Mouse (Mus musculus): Measurements from ENCODE around the gene Plekha1. TPM values are rescaled to one million over a fixed set of nuclear protein-coding genes. Genes with fewer than 3 reads are reported as not detected.

Plekha1 gene
- total RNA-seq, 2 experiments from 2014 or later, result 25.4 to 34.8 TPM

- DNase-seq, result no peak
These were observed 5.6 kb upstream of the Plekha1 start for GRCm38 (mm10) chr7:130859926-130860325.

GRCm38 (mm10) chr7:130860721-130861142 lies 4.8 kb upstream of the Plekha1 start:
- no peak for DNase-seq

- no peak for DNase-seq
These were observed 3.1 kb upstream of the Plekha1 start for GRCm38 (mm10) chr7:130862501-130862900.

- DNase-seq, result no peak
These were observed 845 bp upstream of the Plekha1 start for GRCm38 (mm10) chr7:130864711-130865110.

- no peak for DNase-seq
These were observed 1.1 kb downstream of the Plekha1 start for GRCm38 (mm10) chr7:130866640-130867039.

GRCm38 (mm10) chr7:130867256-130867655 lies 1.7 kb downstream of the Plekha1 start:
- DNase-seq, result no peak

- DNase-seq, result no peak
These were observed 18.6 kb downstream of the Plekha1 start for GRCm38 (mm10) chr7:130884161-130884560.

- no peak for DNase-seq
These were observed 20.7 kb downstream of the Plekha1 start for GRCm38 (mm10) chr7:130886246-130886645.

- no peak for DNase-seq
These were observed 22.4 kb downstream of the Plekha1 start for GRCm38 (mm10) chr7:130887946-130888345.

- no peak for DNase-seq
These were observed 25.3 kb downstream of the Plekha1 start for GRCm38 (mm10) chr7:130890871-130891270.

GRCm38 (mm10) chr7:130892973-130893372 lies 27.4 kb downstream of the Plekha1 start:
- peak; percentile 14 for DNase-seq

- DNase-seq, result no peak
These were observed 29.5 kb downstream of the Plekha1 start for GRCm38 (mm10) chr7:130894931-130895617.

GRCm38 (mm10) chr7:130895618-130895945 lies 30.0 kb downstream of the Plekha1 start:
- no peak for DNase-seq

GRCm38 (mm10) chr7:130896064-130896463 lies 30.5 kb downstream of the Plekha1 start:
- DNase-seq, result no peak

- no peak for DNase-seq
These were observed 31.6 kb downstream of the Plekha1 start for GRCm38 (mm10) chr7:130897201-130897600.

- DNase-seq, result no peak
These were observed 32.8 kb downstream of the Plekha1 start for GRCm38 (mm10) chr7:130898373-130898772.

- no peak for DNase-seq
These were observed 34.8 kb downstream of the Plekha1 start for GRCm38 (mm10) chr7:130900233-130900848.

- DNase-seq, result no peak
These were observed 37.4 kb downstream of the Plekha1 start for GRCm38 (mm10) chr7:130902929-130903328.

GRCm38 (mm10) chr7:130903505-130904074 lies 38.0 kb downstream of the Plekha1 start:
- DNase-seq, result no peak

- no peak for DNase-seq
These were observed 39.2 kb downstream of the Plekha1 start for GRCm38 (mm10) chr7:130904571-130905365.

- peak; percentile 69 for DNase-seq
These were observed 45.3 kb downstream of the Plekha1 start for GRCm38 (mm10) chr7:130910841-130911240.

GRCm38 (mm10) chr7:130914693-130915363 lies 49.3 kb downstream of the Plekha1 start:
- no peak for DNase-seq
